Mouse (Mus musculus) forebrain, embryonic 12.5 days (tissue): ENCODE results near the gene Mtmr4. TPM values are rescaled to one million over a fixed set of nuclear protein-coding genes. Genes with fewer than 3 reads are reported as not detected.

Experiments
- ATAC-seq: fragments of 200-750 bp; cut with Nextera tagmentation; 2 replicates; pipeline ENCODE4 v1.8.0; 2017; ENCODE audit warnings: moderate TSS enrichment; ENCODE audit not compliant: low FRiP score
- H3K27ac ChIP-seq: fragments of 300-500 bp; sonication (generic); 2 replicates; pipeline ENCODE4 v1.5.1; 2016; ENCODE audit warnings: mild to moderate bottlenecking
- H3K27me3 ChIP-seq: fragments of 300-500 bp; sonication (generic); 2 replicates; pipeline ENCODE4 v1.6.1; 2016; ENCODE audit warnings: mild to moderate bottlenecking
- H3K36me3 ChIP-seq: fragments of 300-500 bp; sonication (generic); replicated peaks from 2 replicates; pipeline ENCODE4 v1.6.1; 2016; ENCODE audit warnings: mild to moderate bottlenecking
- H3K4me1 ChIP-seq: fragments of 300-500 bp; sonication (generic); 2 replicates; pipeline ENCODE4 v1.6.1; 2016
- H3K4me2 ChIP-seq: fragments of 300-500 bp; sonication (generic); 2 replicates; pipeline ENCODE4 v1.6.1; 2016; ENCODE audit warnings: mild to moderate bottlenecking, moderate library complexity
- H3K4me3 ChIP-seq: fragments of 300-500 bp; sonication (generic); replicated peaks from 2 replicates; pipeline ENCODE4 v1.5.1; 2016; ENCODE audit warnings: mild to moderate bottlenecking
- H3K9ac ChIP-seq: fragments of 300-500 bp; sonication (generic); 2 replicates; pipeline ENCODE4 v1.6.1; 2016; ENCODE audit warnings: mild to moderate bottlenecking
- H3K9me3 ChIP-seq: fragments of 300-500 bp; sonication (generic); 2 replicates; pipeline ENCODE4 v1.6.1; 2016
- WGBS: fragments of 180-500 bp; shearing (Covaris S2); methylation state at CpG from one replicate; pipeline ENCODE4 v1.1.7; 2016; 5-methylcytosine and 5-hydroxymethylcytosine counted together
- polyA plus RNA-seq: library from polyadenylated mRNA; unstranded; fragments of >200 nt; fragmentation: Nextera tagmentation; extraction: Ambion mirVana; gene quantifications from 2 replicates; pipeline ENCODE4 v1.2.1, GENCODE M21; 2016

Mtmr4 gene
- polyA plus RNA-seq, 1 experiment from 2014 or later: 71.4 TPM

DNA sequence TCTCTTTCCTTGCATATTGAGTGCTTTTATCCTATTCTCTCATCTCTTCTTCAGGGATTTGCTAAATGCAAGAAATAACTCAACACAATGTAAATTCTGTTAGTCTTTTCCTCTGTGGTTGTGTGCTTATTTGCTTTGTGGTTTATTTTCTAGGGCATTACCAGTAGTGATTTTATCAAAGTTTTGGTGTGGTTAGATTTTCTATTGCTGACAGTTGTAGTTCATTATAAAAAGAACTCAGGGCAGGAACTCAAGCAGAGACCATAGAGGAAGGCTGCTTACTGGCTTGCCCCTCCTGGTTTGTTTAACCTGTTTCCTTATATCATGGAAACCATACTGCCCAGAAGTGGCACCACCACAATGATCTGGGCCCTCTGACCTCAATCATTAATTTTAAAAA is 50.9 kb downstream of the Mtmr4 start:
- ATAC-seq: no peak

DNA sequence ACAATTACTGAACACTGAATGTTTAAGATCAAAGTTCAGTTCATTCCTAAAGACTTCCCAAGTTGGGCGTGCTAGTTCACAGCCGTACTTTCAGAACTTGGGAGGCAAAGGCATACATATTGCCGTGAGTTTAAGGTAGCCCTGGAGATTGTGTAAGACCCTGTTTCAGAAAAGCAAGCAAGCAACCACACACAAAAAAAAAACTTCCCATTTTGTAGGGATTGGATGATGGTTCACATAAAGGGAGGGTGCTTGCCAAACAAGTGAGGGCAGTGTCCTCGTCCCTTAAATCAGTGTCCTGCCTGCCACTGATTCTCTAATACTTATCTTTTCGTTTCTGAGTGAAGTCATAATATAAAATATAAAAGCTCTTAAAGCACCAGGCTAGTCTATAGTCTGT is 62.7 kb downstream of the Mtmr4 start:
- Histone ChIP-seq H3K4me1 (no peaks in the 10 kb centered on the region), H3K36me3 (no peaks in the 10 kb centered on the region), H3K4me3 (no peak overlapping the region), H3K27me3 (no peaks in the 10 kb centered on the region), H3K27ac (no peak overlapping the region), H3K4me2 (no peak overlapping the region), H3K9me3 (no peaks in the 10 kb centered on the region), H3K9ac (no peak overlapping the region)
- WGBS: 86% methylated on average over 5 of the region's 5 CpGs
- no peak for ATAC-seq

More for the DNA sequence above, 50.9 kb downstream of the Mtmr4 start:
- Histone ChIP-seq H3K27ac (no peak overlapping the region), H3K27me3 (no peaks in the 10 kb centered on the region), H3K4me2 (no peak overlapping the region), H3K9me3 (no peaks in the 10 kb centered on the region), H3K36me3 (no peaks in the 10 kb centered on the region), H3K4me1 (peaks cover 6% of the 10 kb centered on the region), H3K4me3 (no peak overlapping the region), H3K9ac (no peak overlapping the region)

DNA sequence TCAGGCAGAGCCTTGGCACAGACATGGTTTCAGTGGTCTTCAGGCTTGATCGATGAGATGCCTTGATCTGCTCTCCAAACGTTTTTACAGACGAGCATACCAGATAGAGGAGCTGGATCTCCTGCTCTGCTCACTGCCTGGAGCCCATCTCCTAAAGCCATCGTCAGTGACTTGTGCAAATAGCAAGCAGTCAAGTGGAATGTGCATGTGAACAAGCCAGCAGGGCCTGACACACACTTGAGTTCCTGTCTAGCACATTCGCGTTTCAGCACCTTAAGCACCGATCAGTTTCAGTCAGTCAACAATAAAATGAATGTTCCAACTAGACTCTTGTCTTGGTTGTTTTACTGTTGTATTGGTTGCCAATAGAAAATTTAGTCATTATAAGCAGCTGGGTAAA is 67.3 kb downstream of the Mtmr4 start:
- H3K9ac ChIP-seq: no peak overlapping the region
- no peak for ATAC-seq

DNA sequence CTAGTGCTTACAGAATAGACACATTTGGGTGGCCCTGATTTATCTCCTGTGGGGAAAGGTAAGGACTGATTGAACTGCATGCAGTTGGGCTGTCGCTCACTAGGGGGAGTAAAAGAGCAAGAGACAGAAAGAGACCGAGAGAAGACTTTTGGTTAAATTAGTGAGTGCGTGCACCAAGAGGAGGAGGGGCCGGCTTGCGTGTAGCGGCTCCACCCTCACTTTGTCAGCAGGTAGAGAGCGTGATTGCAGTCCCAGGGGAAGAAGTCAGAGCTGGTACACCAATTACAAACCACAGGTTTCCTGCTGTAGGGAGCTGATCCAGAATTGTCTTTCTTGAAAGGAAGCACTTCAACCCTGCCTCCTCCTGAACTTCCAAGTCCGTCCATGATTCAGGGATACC is 70.4 kb downstream of the Mtmr4 start, which contains the start of gene Rnf43:
Rnf43 (plus strand) TSS at position 316 of the 400 bp plus-strand sequence.
- H3K9ac ChIP-seq: peak within 1 kb of the TSS; percentile 5; the same call in 1 of the 2 replicates
- ATAC-seq: peak; percentile 49; the same call in 1 of the 2 replicates

More for the DNA sequence above, 67.3 kb downstream of the Mtmr4 start:
- H3K4me1 ChIP-seq: peaks cover 10% of the 10 kb centered on the region
- H3K36me3 ChIP-seq: no peaks in the 10 kb centered on the region
- H3K9me3 ChIP-seq: no peaks in the 10 kb centered on the region
- WGBS: 81% methylated on average over 7 of the region's 7 CpGs
- H3K27ac ChIP-seq: no peak overlapping the region
- peaks cover 13% of the 10 kb centered on the region for H3K27me3 ChIP-seq
- no peak overlapping the region for H3K4me3 ChIP-seq
- no peak overlapping the region for H3K4me2 ChIP-seq

DNA sequence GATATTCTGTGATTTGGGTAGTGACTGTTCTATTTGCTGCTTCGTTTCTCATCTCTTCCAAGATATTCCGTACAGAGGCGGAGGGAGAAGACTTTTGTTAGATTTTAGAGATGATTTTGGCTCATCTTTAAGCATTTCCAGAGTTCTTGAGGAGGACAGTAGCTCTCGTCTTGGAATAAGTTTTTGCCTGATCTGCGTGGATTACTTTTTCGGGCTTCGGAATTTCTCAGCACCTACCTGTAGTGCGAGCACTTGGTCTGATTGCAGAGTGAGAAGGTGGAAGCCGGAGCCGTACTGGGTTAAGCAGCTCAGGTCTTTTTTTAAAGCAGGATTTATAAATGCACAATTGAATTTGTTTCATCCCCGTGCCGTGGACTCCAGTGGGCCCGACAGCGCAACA is 70.9 kb downstream of the Mtmr4 start:
- Histone ChIP-seq H3K9ac (peak overlapping the region; percentile 5; the same call in 1 of the 2 replicates), H3K4me2 (peak overlapping the region; percentile 61), H3K9me3 (no peaks in the 10 kb centered on the region), H3K4me1 (peaks cover 10% of the 10 kb centered on the region), H3K27me3 (peaks cover 18% of the 10 kb centered on the region), H3K27ac (no peak overlapping the region), H3K4me3 (peak overlapping the region; percentile 38), H3K36me3 (no peaks in the 10 kb centered on the region)
- WGBS: 8% methylated on average over 14 of the region's 14 CpGs
- ATAC-seq: no peak

More for the DNA sequence above, 70.4 kb downstream of the Mtmr4 start, which contains the start of gene Rnf43:
- Histone ChIP-seq H3K4me3 (peak within 1 kb of the TSS; percentile 38), H3K27ac (no peak within 1 kb of the TSS), H3K4me2 (peak within 1 kb of the TSS; percentile 61), H3K9me3 (no peaks in the 10 kb centered on the region), H3K36me3 (no peaks in the 10 kb centered on the region), H3K27me3 (peaks cover 18% of the 10 kb centered on the region), H3K4me1 (peaks cover 10% of the 10 kb centered on the region)
- WGBS: 0% methylated on average over 8 of the region's 8 CpGs

DNA sequence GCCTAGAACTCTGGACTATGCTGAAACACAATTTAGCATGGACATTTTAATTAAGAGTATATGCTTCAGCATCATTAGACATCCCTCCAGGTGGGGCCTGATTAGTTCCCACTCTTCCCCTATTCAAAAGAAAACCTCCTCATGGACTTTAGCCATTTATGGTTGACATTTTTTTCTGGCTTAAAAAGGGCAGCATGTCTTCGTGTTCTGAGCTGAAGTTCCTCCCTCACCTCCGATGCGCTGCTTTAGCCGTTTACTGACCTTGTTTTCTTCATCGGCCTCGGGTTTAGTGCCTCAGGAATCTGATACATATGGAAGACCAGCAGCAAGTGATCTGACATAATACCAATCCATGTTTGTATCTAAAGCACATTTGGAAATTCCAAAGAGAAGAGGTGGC is 72.0 kb downstream of the Mtmr4 start:
- Histone ChIP-seq H3K27ac (no peak overlapping the region), H3K36me3 (no peaks in the 10 kb centered on the region), H3K9me3 (no peaks in the 10 kb centered on the region), H3K4me1 (peaks cover 10% of the 10 kb centered on the region), H3K4me3 (no peak overlapping the region), H3K4me2 (0 out of 2 replicates have a peak overlapping the region, but pooled peaks have one; percentile 8), H3K27me3 (peaks cover 18% of the 10 kb centered on the region), H3K9ac (no peak overlapping the region)
- WGBS: 75% methylated on average over 6 of the region's 6 CpGs
- ATAC-seq: no peak

DNA sequence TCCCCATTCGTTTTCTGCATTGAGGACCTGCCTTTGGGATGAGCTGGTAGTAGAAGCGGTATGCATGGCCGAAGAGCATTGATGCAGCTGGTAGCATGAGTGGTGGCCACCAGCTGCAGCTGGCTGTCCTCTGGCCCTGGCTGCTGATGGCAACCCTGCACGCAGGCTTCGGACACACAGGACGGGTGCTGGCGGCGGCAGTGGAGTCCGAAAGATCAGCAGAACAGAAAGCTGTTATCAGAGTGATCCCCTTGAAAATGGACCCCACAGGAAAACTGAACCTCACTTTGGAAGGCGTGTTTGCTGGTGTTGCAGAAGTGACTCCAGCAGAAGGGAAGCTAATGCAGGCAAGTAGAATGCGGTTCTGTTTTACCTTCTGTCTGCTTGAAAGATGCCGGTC is 72.6 kb downstream of the Mtmr4 start:
- H3K4me2 ChIP-seq: 0 out of 2 replicates have a peak overlapping the region, but pooled peaks have one; percentile 8
- H3K4me1 ChIP-seq: peaks cover 10% of the 10 kb centered on the region
- no peak overlapping the region for H3K9ac ChIP-seq
- H3K27me3 ChIP-seq: peaks cover 18% of the 10 kb centered on the region
- H3K27ac ChIP-seq: no peak overlapping the region
- no peaks in the 10 kb centered on the region for H3K9me3 ChIP-seq
- H3K4me3 ChIP-seq: peak overlapping the region; percentile 7; the same call in 1 of the 2 replicates
- no peaks in the 10 kb centered on the region for H3K36me3 ChIP-seq
- no peak for ATAC-seq
- 82% methylated on average over 12 of the region's 12 CpGs for WGBS

DNA sequence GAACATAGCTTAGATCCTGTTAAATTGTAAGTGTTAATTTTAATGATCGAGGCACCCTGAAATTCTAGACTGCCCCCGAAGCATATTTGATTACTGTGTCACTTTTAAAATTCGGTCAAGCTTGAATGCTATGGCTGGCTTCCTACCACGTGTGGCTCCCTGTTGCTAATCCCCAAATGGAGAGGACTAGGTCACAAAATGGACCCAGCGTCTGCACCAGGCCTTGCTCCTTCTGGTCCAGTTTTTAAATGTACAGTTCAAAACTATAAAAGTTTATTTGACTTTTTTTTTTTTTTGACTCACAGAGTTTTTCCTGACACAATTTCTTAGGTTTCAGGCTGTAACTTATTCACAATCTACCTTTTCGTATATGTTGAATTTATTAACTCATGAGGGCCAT is 73.3 kb downstream of the Mtmr4 start:
- 73% methylated on average over 6 of the region's 6 CpGs for WGBS
- Histone ChIP-seq H3K36me3 (no peaks in the 10 kb centered on the region), H3K27ac (no peak overlapping the region), H3K27me3 (peaks cover 18% of the 10 kb centered on the region), H3K9me3 (no peaks in the 10 kb centered on the region), H3K4me1 (peaks cover 10% of the 10 kb centered on the region), H3K9ac (no peak overlapping the region), H3K4me2 (no peak overlapping the region), H3K4me3 (no peak overlapping the region)
- ATAC-seq: no peak

DNA sequence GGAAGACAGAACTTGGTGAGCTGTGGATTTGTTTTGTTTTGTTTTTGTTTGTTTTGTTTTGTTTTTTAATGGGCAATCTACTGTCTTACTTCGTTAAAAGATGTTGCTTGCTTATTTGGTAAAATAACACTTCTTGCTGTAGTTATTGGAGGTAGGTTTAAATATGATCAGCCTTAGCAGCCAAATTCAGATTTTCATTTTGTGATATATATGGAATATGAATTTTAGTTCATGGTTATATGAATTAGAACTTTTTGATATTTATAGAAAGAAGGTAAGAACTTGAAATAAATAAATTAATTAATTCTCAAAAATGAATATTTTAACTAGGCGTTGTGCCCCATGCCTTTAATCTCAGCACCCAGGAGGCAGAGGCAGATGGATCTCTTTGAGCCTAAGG is 73.7 kb downstream of the Mtmr4 start:
- Histone ChIP-seq H3K9ac (no peak overlapping the region), H3K27me3 (peaks cover 18% of the 10 kb centered on the region), H3K4me1 (peaks cover 10% of the 10 kb centered on the region), H3K36me3 (no peaks in the 10 kb centered on the region), H3K27ac (no peak overlapping the region), H3K4me2 (no peak overlapping the region), H3K9me3 (no peaks in the 10 kb centered on the region), H3K4me3 (no peak overlapping the region)
- WGBS: 76% methylated on average over 2 of the region's 2 CpGs
- no peak for ATAC-seq

Other genes with a start within 250 kb of the Mtmr4 start
- gene Ppm1e, start 233.1 kb upstream of the Mtmr4 start, polyA plus RNA-seq: 18.4 and 20.5 TPM in 2 replicates
- 11.8 and 12.1 TPM in 2 replicates for gene Rad51c, start 187.2 kb upstream of the Mtmr4 start, polyA plus RNA-seq
- gene Tex14, start 187.1 kb upstream of the Mtmr4 start, polyA plus RNA-seq: 0.35 and 0.42 TPM in 2 replicates
- gene Gm11492, start 25.5 kb upstream of the Mtmr4 start, polyA plus RNA-seq: not detected in 2 replicates
- 8.1 and 8.3 TPM in 2 replicates for gene Sept4, start 23.3 kb upstream of the Mtmr4 start, polyA plus RNA-seq
- gene Hsf5, start 25.0 kb downstream of the Mtmr4 start, polyA plus RNA-seq: 0.40 and 0.49 TPM in 2 replicates
- gene Rnf43, start 70.6 kb downstream of the Mtmr4 start, polyA plus RNA-seq: 1.4 and 1.8 TPM in 2 replicates
- gene Supt4a, start 145.4 kb downstream of the Mtmr4 start, polyA plus RNA-seq: 118 and 137 TPM in 2 replicates
- gene Tspoap1, start 168.4 kb downstream of the Mtmr4 start, polyA plus RNA-seq: 33.0 and 35.1 TPM in 2 replicates
- gene Mpo, start 201.4 kb downstream of the Mtmr4 start, polyA plus RNA-seq: 0.92 and 1.1 TPM in 2 replicates
- gene Lpo, start 236.1 kb downstream of the Mtmr4 start, polyA plus RNA-seq: 0.19 and 0.33 TPM in 2 replicates